Mouse (Mus musculus) G1E (cell line): Measurements from ENCODE around the gene Flad1. TPM values are rescaled to one million over a fixed set of nuclear protein-coding genes. Genes with fewer than 3 reads are reported as not detected.
A peak's percentile ranks its signal among the peaks of the same experiment; 100 is the strongest.

Source experiments
- ATAC-seq: 2 replicates; pipeline ENCODE4 v1.8.0; 2016; ENCODE audit warnings: mild to moderate bottlenecking; ENCODE audit not compliant: insufficient number of reproducible peaks, poor library complexity, low FRiP score, severe bottlenecking; ENCODE audit errors: extremely low read depth
- DNase-seq: peaks from one replicate; pipeline ENCODE4 v3.0.0; 2012; ENCODE audit warnings: low spot score
- H3K27me3 ChIP-seq: 2 replicates; pipeline ENCODE4 v1.6.1; 2012; ENCODE audit warnings: mild to moderate bottlenecking, low read length, inconsistent platforms; ENCODE audit not compliant: insufficient read depth
- H3K36me3 ChIP-seq: replicated peaks from 2 replicates; pipeline ENCODE3; 2012; ENCODE audit warnings: mild to moderate bottlenecking, inconsistent platforms
- H3K4me1 ChIP-seq: 2 replicates; pipeline ENCODE4 v1.6.1; 2012; ENCODE audit warnings: low read depth, low read length, inconsistent platforms, mixed read lengths; ENCODE audit not compliant: insufficient read depth
- H3K4me3 ChIP-seq: 2 replicates; pipeline ENCODE4 v1.5.1; 2012; ENCODE audit warnings: low read depth, mild to moderate bottlenecking, inconsistent platforms, low read length, moderate library complexity, mixed read lengths
- H3K9me3 ChIP-seq: replicated peaks from 2 replicates; pipeline ENCODE4 v1.6.1; 2012; ENCODE audit warnings: inconsistent platforms
- CTCF ChIP-seq: IDR thresholded peaks from 2 replicates; pipeline ENCODE4 v1.5.1; 2012; ENCODE audit warnings: low read depth, low read length, inconsistent platforms, mixed read lengths
- GATA1 ChIP-seq: IDR thresholded peaks from 2 replicates; pipeline ENCODE4 v1.6.1; 2012; ENCODE audit warnings: borderline replicate concordance, low read length, inconsistent platforms, mixed read lengths
- GATA2 ChIP-seq: IDR thresholded peaks from 2 replicates; pipeline ENCODE4 v1.6.1; 2012; ENCODE audit warnings: low read depth, low read length, inconsistent platforms, borderline replicate concordance
- POLR2AphosphoS5 ChIP-seq: IDR thresholded peaks from 2 replicates; pipeline ENCODE4 v1.6.1; 2012; ENCODE audit warnings: low read depth, low read length, inconsistent platforms; ENCODE audit not compliant: insufficient replicate concordance
- TAL1 ChIP-seq: conservative IDR thresholded peaks from 2 replicates; pipeline ENCODE4 v1.6.1; 2012; ENCODE audit warnings: low read depth, low read length, inconsistent platforms, mixed read lengths
- polyA plus RNA-seq: library from polyadenylated mRNA; stranded (reverse); fragments of >175 nt; gene quantifications from 2 replicates; pipeline ENCODE4 v1.2.3, GENCODE M21; 2012
- total RNA-seq, 2 experiments: library from RNA; stranded (forward) in 1 of 2; stranded (reverse) in 1 of 2; fragments of 200-1000 nt in 1 of 2; fragments of >200 nt in 1 of 2; fragmentation: Nextera tagmentation in 1 of 2; gene quantifications; 2 replicates each; pipeline ENCODE4 v1.2.3; 2014 to 2017

Flad1 gene
- total and polyA plus RNA-seq, 3 experiments, result 17.8 to 22.0 (median 18.0) TPM

- no peak for DNase-seq
- H3K4me1 ChIP-seq, result peaks cover 41% of the 10 kb centered on the region
Measured at GRCm38 (mm10) chr3:89416158-89416557, 4.5 kb upstream of the Flad1 start.

GRCm38 (mm10) chr3:89410864-89411263 is 806 bp downstream of the Flad1 start:
- H3K4me1 ChIP-seq, result peaks cover 50% of the 10 kb centered on the region
- peaks cover 70% of the 10 kb centered on the region for H3K36me3 ChIP-seq
- TF ChIP-seq CTCF, result no peak
- TF ChIP-seq POLR2AphosphoS5, result no peak
- TF ChIP-seq TAL1, result no peak

More at GRCm38 (mm10) chr3:89416158-89416557, 4.5 kb upstream of the Flad1 start:
- TF ChIP-seq GATA2, result no peak
- no peak for TF ChIP-seq GATA1
- TF ChIP-seq TAL1, result no peak
- TF ChIP-seq CTCF, result no peak
- TF ChIP-seq POLR2AphosphoS5, result no peak
- Histone ChIP-seq H3K27me3 (no peaks in the 10 kb centered on the region), H3K36me3 (peaks cover 44% of the 10 kb centered on the region), H3K4me3 (peak overlapping the region; percentile 36; the same call in 1 of the 2 replicates), H3K9me3 (no peaks in the 10 kb centered on the region)
- ATAC-seq, result no peak

GRCm38 (mm10) chr3:89409701-89410100 is 2.0 kb downstream of the Flad1 start:
- no peaks in the 10 kb centered on the region for H3K27me3 ChIP-seq
- TF ChIP-seq GATA1 (no peak), POLR2AphosphoS5 (no peak)
- H3K36me3 ChIP-seq, result peaks cover 70% of the 10 kb centered on the region
- ATAC-seq (no peak), DNase-seq (no peak)
- no peak overlapping the region for H3K4me3 ChIP-seq
- peaks cover 48% of the 10 kb centered on the region for H3K4me1 ChIP-seq
- H3K9me3 ChIP-seq, result no peaks in the 10 kb centered on the region

More at GRCm38 (mm10) chr3:89410864-89411263, 806 bp downstream of the Flad1 start:
- ATAC-seq (no peak), DNase-seq (no peak)
- peak overlapping the region; percentile 74 for H3K4me3 ChIP-seq
- no peaks in the 10 kb centered on the region for H3K9me3 ChIP-seq
- no peaks in the 10 kb centered on the region for H3K27me3 ChIP-seq

DNA sequence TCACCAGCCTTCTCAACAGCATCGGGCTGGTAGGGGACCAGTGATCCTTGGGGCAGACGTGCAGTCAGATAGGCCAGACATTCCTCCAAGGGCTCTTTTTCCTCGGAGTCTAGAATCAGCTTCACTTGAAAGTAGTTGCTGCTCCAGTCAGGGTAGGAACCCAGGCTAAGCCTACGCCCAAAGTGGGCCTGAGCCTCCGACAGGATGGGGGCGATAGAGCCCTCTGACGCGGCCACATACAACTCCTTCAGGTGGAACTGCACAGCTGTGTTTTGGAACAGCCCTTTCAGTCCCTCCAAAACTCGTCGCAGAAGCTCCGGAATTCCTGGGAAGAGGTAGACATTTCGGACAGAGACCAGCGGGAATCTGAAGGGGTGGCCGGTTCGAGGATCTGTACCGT is 3.2 kb downstream of the Flad1 start:
- no peak overlapping the region; the same call in 1 of the 2 replicates for H3K4me3 ChIP-seq
- DNase-seq (no peak), ATAC-seq (no peak)
- H3K9me3 ChIP-seq, result no peaks in the 10 kb centered on the region
- H3K27me3 ChIP-seq, result no peaks in the 10 kb centered on the region
- TF ChIP-seq CTCF, result no peak
- TF ChIP-seq GATA2, result no peak
- no peak for TF ChIP-seq GATA1
- TF ChIP-seq TAL1, result no peak
- no peak for TF ChIP-seq POLR2AphosphoS5
- peaks cover 48% of the 10 kb centered on the region for H3K4me1 ChIP-seq
- H3K36me3 ChIP-seq, result peaks cover 70% of the 10 kb centered on the region

GRCm38 (mm10) chr3:89406887-89407286 is 4.8 kb downstream of the Flad1 start:
- H3K27me3 ChIP-seq, result no peaks in the 10 kb centered on the region
- no peaks in the 10 kb centered on the region for H3K9me3 ChIP-seq
- no peak for TF ChIP-seq GATA2
- no peak for TF ChIP-seq CTCF
- no peak for TF ChIP-seq POLR2AphosphoS5
- no peak for TF ChIP-seq GATA1
- TF ChIP-seq TAL1, result no peak
- no peak overlapping the region for H3K4me3 ChIP-seq
- H3K4me1 ChIP-seq, result peaks cover 49% of the 10 kb centered on the region
- ATAC-seq, result no peak
- H3K36me3 ChIP-seq, result peaks cover 78% of the 10 kb centered on the region
- no peak for DNase-seq

- no peak within 1 kb of the TSS for H3K4me3 ChIP-seq
- H3K36me3 ChIP-seq, result peaks cover 88% of the 10 kb centered on the region
- DNase-seq (no peak), ATAC-seq (no peak)
- no peaks in the 10 kb centered on the region for H3K9me3 ChIP-seq
- no peaks in the 10 kb centered on the region for H3K27me3 ChIP-seq
- TF ChIP-seq TAL1 (no peak), GATA1 (no peak), GATA2 (no peak), CTCF (no peak), POLR2AphosphoS5 (no peak)
- peaks cover 16% of the 10 kb centered on the region for H3K4me1 ChIP-seq
Measured at GRCm38 (mm10) chr3:89402693-89403092, 9.0 kb downstream of the Flad1 start, which contains the start of gene Lenep. Gene Lenep, minus strand, starts transcription at chr3:89402793.

DNA sequence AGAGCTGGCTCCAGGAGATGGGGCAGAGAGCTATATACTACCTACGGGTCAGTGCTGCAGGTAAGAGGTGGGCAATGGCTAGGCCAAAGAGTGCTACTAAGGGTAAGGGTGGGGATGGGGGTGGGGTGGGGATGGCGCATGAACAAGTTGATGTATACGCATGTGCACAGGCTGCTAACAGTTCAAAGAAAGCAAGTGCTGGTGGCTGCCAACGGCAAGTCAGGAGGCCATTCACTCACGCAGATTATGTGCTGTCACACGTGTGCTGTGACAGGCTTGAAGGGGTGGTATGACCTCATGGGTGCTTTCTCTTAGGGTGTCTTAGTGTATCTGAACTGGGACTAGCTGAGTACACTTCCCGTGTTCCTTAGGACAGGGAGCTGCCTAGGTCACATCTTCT is 10.3 kb downstream of the Flad1 start:
- no peak overlapping the region for H3K4me3 ChIP-seq
- no peak for TF ChIP-seq GATA2
- TF ChIP-seq GATA1, result no peak
- no peak for TF ChIP-seq TAL1
- TF ChIP-seq POLR2AphosphoS5, result no peak
- no peak for TF ChIP-seq CTCF
- H3K9me3 ChIP-seq, result no peaks in the 10 kb centered on the region
- peaks cover 14% of the 10 kb centered on the region for H3K4me1 ChIP-seq
- H3K36me3 ChIP-seq, result peaks cover 78% of the 10 kb centered on the region
- DNase-seq (no peak), ATAC-seq (no peak)
- H3K27me3 ChIP-seq, result no peaks in the 10 kb centered on the region
